Mouse (Mus musculus): ENCODE measurements around the gene Agpat4.

GRCm38 (mm10) chr17:12262851-12263250, 144.3 kb downstream of the Agpat4 start:
- no peak for TF ChIP-seq CTCF (IDR thresholded peaks at IDR 0.05; ENCODE audit: control insufficient read depth, insufficient read depth, insufficient read length)
- TF ChIP-seq USF1 (IDR thresholded peaks at IDR 0.05; ENCODE audit: low read depth): no peak
- no peak for TF ChIP-seq MYOG (IDR thresholded peaks at IDR 0.05; ENCODE audit: control insufficient read depth, extremely low read depth, insufficient read length)
- TF ChIP-seq MAX (IDR thresholded peaks at IDR 0.05): no peak
- TF ChIP-seq FOSL1 (IDR thresholded peaks at IDR 0.05; ENCODE audit: insufficient read depth, low read length, poor library complexity, severe bottlenecking): no peak
- TF ChIP-seq CEBPB (IDR thresholded peaks at IDR 0.05; ENCODE audit: low read depth): no peak
